Mouse (Mus musculus) inflammation-experienced regulatory T-cells, adult 6 months (primary cell): ENCODE data around the gene Dcaf12. TPM values are rescaled to one million over a fixed set of nuclear protein-coding genes. Genes with fewer than 3 reads are reported as not detected.

ENCODE experiments used
- ATAC-seq: one replicate; pipeline ENCODE4 v1.8.0; 2017
- polyA plus RNA-seq, 3 experiments: library from polyadenylated mRNA; unstranded; fragments of 100-300 nt; shearing (Covaris generic); gene quantifications; one replicate each; pipeline ENCODE4 v1.2.1; 2017

Gene Dcaf12
- 10 to 100 TPM; 21.6 to 32.7 (median 25.1) TPM for polyA plus RNA-seq

DNA sequence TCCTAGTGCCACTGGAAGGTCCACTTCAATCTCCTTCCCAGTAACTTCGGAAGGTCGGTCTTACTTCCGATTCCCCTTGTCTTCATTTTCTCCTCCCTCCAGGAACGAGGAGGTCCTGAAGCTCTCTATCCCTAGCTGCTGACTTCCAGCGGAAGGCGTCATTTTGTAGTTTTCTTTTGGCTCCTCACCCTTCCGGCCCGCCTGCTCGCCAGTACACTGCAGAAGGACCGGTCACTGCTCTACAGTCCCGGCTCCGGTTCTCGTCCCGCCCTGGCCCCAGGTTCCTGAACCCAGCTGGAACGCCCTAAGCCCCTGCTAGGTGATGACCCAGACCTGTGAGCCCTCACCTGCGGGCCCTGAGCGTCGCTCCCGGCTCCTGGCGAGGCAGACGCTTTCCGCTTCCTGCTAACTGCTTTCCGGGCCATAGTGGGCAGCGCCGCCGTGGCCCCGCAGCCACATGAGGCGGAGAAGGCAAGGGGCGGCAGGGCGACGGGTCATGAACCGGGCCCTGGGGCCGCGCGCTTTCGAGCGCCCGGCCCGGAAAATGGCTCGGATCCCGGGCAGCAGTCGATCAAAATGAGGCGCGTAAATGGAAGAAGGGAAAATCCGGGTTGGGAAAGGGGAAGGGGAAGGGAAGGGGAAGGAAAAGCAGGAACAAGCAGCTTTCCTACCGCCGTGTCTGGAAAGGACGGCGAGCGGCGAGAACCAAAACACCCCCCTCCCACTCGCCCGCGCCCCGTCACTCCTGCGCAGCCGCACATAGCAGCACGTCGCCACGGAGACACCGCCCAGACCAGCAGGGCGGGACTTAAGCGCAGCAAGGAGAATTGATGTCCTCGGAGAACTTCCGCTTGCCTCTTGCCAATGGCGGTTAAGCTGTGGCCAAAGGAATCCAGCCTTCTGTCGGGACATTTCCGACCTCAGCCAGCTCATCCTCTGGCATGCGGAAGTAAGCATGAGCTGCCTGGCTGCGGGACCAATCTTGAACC, at the start of gene Dcaf12:
Dcaf12 (minus strand) TSS at position 749 of the 989 bp plus-strand sequence.
- peak; percentile 98 for ATAC-seq

DNA sequence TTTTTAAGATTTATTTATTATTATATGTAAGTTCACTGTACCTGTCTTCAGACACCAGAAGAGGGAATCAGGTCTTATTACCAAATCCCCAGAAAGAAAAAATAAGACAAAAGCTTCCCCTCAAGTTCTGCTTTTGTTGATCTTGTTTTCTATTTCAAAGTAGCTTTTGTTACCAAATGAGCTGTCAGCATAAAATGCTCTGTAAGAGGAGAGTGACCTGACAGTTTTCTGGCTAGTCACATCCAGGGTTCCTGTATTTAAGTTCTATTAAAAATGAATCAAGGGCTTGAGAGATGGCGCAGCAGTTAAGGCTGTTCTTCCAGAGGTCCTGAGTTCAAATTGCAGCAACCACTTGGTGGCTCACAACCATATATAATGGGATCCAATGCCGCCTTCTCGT, 46.4 kb upstream of the Dcaf12 start:
- no peak for ATAC-seq

DNA sequence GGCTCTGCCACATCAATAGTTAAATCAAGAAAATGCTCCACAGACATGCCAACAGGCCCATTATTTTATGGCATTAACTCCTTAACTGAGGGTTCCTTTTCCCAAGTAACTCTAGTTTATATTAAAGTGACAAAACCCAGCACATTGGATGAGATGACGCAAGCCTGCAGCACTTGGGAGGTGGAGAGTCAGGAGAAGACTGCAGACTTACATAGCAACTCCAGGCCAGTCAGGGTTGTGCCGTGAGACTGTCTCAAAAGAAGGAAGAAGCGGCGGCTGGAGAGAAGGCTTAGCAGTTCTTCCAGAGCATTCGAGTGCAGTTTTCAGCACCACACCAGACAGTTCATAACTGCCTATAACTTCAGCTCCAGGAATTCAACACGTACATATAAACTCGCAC, 44.7 kb upstream of the Dcaf12 start:
- no peak for ATAC-seq

DNA sequence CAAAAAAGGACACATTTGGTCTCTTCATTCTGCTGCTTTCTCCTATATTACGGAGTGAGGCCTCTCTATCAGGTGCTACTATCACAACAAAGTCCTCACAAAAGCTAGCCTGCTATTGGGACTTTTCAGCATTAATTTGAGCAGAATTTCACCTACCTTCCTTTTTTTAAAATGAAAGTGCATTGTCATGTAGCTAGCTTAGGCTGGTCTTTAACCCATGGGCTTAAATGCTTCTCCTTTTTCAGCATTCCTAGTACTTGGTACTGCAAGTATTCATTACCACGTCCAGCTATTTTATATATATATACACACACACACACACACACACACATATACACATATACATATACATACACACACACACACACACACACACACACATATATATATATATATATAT, 44.0 kb upstream of the Dcaf12 start:
- ATAC-seq: no peak

DNA sequence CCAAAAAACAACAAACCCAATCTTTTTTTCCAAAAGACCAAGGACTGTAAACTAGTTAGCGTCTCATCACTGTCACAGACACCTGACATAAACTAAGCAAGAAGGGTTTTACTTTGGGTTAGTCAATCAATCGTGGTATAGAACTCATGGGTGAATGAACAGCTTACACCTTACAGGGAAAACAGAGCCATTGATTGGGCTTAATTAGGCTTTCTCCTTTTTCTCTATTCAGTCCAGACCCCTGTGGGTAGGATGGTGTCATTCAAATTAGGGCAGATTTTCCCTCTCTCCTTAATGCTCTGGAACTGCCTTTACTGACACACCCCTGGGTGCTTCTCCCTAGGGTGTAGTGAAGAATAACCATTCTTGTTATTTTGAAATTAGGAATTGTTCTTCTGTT, 42.5 kb upstream of the Dcaf12 start:
- ATAC-seq: no peak

DNA sequence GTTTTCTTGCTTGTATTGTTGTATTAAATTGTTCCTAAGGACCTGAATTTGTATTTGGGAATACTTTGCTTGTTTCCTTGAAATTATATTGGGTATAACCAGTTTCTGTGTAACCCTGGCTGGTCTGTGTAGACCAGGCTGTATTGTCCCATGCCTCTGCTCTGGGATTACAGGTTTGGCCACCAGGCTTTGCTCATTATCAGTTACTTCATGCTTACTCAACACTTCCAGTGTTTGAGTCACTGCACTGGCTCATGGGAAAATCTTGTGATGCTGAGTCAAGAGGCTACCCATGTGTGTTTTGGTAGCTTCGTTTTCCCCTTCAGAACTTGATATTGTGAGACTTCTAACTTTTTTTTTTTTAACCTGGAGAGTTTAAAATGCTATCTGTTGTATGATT, 38.6 kb upstream of the Dcaf12 start:
- ATAC-seq: no peak

DNA sequence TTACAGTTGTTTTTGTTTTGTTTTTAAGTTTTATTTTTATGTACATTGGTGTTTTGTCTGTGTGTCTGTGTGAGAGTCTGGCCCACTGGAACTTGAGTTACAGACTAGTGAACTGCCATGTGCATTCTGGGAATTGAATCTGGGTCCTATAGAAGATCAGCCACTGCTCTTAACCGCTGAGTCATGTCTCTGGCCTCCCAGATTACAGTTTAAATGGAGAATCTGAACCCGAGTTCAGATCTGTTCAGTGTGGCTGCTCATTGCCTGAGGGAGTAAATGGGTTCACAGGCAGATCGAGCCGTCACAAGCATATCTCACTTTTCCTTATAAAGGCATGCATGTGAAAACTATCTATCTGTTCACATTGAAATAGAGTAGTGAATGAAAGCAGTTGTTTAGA, 38.1 kb upstream of the Dcaf12 start:
- no peak for ATAC-seq

DNA sequence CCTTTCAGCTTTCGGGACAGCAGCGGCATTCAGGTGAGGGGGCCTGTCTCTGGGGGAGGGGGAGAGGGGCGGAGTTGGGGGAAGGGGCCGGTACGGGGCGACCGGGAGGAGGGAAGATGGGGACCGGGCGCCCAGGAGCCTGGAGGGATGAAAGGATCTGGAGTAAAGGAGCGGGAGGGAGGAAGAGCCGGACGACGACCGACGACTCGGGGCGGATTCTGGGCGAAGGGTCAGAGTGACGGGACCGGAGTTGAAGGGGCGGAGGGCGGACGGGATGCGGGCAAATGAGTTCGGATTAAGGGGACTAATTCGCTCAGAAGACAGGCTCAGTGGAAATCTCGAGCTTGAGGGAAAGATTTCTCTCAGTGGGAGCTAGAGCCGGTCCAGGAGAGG, 34.5 kb upstream of the Dcaf12 start:
- ATAC-seq: peak; percentile 32

DNA sequence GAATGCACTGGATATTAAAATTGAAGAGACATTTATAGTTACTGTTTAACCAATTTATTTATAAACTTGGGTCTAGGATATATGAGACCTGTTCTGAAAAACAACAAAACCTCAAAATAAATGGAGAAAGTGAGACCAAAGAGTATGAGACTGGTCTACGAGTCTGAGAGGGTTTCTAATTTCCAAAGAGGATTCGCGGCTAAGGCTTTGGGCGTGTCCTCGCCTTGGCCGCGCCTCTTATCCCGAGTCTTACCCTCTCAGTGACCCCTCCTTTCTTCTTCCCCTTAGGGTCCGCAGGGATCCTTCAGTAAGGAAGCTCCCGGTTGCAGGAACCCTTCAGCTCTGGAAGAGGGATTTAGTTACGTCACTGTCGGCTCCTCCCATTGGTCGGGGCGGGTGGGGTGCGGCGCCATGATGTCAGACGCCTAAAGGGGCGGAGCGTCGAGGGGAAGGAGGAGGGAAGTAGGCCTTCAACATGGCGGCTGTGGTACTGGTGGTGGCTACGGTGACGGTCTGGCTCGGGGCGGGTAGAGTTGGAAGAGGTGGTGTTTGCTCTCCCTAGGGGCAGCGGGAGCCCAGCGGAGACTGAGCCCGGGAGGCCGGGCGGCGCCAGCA, 34.0 kb upstream of the Dcaf12 start, which contains the start of gene Ubap1:
Ubap1 (plus strand) TSS at position 413 of the 615 bp plus-strand sequence.
- ATAC-seq: peak; percentile 94

DNA sequence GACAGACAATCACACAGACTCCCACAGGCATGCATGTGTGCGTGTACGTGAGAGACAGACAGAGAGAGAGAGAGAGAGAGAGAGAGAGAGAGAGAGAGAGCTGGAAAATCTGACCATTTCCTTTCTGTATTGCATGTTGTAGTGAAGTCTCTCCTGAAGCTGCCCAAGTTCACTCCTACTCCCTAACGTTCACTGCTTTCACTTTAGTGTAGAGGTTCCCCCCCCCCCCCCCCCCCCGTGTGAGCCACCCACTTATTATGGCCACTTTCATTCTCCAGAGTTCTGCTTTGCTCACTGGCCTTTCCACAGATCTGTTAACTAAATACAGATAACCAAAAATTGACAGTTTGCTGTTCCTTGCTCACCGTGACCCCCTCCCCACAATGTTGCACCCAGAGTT, 33.1 kb upstream of the Dcaf12 start:
- peak; percentile 44 for ATAC-seq

DNA sequence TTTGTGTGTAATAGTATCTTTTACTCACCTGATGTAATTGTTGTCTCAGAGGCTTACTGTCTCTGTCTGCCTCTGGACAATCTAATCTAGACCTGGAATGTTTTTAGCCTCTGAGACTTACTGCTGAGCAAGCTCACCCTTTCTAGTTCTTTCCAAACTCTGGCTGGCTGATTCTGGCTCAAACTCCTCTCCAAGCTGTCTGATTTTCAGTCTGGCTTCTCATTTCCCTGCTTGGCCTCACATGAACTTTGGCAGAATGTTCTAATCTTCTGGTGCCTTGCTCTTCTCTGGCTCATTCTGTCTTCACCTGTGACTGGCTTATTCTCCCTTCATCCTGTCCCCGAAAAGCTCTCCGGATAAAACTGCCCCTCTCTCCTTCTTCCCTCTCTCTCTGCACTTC, 31.3 kb upstream of the Dcaf12 start:
- no peak for ATAC-seq

DNA sequence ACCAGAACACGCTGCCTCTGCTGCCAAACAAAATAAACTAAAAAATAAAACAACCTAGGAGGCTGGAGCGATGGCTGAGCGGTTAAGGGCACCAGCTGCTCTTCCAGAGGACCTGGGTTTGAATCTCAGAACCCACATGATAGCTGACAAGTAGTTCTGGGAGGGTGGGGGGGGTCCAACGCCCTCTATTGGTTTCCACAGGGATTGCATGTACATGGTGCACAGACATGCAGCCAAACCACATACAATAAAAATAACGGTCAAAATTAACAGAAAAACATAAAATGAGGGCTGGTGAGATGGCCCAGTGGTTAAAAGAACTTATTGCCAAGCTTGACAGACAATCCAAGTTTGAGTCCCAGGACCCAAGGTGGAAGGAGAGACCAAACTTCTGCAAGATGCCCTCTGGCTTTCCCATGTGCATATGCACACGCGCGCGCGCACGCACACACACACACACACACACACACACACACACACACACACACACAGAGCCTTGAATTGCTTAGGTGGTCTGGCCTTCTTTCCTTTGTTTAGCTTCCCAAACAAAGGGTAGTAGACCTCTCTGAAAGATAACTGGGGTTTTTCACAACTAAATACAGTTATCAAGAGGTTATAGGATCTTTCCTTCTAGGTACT, 26.3 kb upstream of the Dcaf12 start:
- ATAC-seq: no peak

DNA sequence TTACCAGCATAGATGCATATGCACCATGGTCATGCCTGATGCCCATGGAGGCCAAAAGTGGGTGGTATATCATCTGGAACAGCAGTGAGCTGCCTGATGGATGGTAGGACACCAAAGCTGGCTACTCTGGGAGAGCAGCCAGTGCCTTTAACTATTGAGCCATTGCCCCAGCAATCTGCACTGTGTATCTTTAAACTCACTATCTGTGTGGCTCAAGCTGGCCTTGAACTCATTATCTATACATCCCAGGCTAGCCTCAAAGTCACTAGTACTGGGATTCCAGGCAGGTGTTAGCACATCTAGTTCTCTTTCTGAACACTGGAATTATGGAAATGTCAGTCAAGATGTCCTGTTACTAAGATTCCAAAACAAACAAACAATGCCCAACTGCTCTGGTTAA, 21.9 kb upstream of the Dcaf12 start:
- ATAC-seq: no peak

DNA sequence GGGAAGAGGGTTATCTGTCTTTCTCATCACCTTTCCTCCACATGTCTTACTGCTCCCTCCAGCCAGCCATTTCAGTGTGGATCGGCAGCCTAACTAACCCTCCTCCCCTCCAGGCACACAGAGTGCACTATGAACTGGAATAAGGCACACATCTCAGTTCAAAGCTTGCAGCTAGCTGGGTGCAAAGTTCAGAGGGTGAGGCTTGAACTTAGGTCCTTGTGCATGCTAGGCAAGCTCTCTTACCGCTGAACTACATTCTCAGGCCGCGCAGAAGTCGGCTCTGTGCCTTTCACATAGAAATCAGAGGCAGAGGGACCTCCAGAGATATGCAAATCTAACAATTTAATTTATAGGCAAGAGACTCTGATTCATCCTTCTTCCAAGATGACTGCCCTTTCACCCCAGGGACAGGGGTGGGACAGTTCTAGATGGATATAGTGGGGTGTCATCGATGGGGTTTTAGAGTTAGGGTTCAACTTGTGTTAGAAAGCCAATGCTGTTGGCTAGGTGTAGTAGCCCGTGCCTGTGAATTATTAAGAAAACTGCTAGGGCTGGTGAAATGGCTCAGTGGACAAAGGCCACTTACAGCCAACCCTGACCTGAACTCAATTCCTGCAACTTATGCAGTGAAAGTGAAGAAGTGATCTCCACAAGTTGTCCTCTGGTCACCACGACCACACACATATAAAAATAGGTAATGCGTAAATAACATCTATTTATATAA, 17.2 kb upstream of the Dcaf12 start:
- no peak for ATAC-seq

DNA sequence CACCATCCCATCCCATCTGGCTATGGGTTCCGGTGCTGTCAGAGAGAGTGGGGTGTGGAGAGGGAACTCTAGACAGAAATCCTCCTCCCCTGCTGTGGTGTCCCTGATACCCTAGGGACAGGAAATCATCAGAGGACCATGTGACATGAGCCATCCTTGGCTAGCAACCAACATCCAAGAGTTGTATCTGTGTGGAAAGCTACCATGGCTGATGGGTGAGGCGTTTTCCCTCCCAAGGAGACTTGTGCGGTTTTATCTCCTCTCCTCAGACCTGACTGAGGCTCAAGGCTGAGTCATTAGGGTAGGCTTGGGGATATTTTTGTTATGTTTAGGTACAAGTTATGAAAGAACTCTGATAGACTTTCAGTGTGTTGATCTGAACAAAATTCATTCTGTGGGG, 16.4 kb upstream of the Dcaf12 start:
- no peak for ATAC-seq

DNA sequence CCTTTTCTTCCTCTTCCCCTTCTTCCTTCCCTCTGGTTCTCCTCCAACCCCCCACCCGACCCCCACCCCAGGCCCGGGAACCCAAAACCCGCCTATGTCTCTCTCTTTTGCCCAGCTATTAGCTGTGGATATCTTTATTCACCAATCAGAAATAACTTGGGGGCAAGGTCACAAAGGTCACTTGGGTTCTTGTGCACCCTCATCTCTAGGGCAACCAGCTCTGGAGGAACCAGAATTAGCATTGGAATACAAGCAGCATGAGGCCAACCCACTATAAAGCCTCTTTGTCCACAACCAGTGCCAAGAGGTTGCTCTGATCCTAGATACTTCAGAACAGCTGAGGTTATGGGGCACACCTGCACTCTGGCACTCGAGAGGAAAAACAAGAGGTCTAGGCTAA, 14.8 kb upstream of the Dcaf12 start:
- no peak for ATAC-seq

DNA sequence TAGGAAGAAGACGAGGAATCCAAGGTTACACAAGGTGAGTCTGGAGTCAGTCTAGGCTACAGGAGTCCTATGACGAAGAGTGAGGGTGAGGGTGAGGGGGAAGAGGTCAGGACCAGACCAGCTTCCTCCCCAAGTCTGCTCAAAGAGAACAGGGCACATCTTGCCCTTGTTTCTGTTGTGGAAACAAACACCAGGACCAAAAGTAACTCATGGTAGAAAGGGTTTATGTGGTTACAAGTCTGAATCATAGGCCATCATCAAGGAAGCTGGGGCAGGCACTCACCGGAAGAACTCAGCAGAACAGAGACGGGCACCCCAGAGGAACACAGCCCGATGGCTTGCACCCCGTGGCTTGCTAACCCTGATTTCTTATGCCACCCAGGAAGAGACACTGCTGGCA, 12.2 kb upstream of the Dcaf12 start:
- ATAC-seq: peak; percentile 46

DNA sequence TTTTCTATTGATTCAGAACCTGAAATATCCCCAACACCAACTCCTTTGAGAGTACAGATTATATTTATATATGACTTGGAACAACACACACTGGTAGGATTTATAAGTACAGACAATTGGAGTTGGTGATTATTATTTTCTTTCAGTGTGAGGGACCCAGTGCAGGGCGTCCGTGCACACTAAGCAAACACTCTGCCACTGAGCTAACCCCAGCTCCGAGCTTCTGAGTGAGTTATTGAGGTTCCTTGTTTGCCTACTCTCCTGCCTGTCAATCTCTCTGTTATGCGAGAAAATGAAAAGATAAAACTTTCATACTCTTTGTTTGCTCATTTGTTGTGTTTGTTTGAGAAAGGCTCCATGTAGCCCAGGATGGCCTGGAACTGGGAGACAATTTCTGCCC, 6.3 kb upstream of the Dcaf12 start:
- no peak for ATAC-seq

DNA sequence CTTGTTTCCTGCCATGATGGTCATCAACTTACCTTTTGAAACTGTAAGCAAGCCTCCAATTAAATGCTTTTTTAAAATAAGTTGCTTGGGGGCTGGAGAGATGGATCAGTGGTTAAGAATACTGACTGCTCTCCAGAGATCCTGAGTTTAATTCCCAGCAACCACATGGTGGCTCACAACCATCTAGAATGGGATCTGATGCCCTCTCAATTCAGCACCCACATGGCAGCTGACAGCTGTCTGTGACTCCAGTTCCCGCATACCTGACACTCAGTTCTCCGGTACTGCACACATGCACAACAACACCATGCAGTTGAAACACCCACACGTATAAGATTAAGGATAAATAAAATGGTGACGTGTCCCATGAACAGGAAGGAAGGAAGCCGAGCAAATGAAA, 3.6 kb upstream of the Dcaf12 start:
- no peak for ATAC-seq

DNA sequence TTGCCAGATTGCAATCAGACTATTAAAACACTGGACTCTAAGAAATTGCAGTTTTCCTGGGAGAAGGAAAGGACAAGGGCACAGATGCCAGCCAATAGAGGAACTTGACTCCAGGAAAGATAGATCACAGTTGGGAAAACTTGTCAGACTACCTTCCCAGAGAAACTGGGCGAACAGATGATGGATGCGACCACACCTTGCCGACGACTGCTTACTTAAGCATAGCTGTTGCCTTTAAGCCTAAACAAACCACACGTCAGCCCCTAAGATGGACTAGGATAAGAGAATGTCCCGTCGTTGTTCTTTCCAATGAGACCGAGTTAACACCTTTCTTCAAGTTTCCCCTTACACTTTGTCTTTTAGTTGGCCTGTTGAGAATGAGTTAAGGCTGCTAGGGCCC, 484 bp upstream of the Dcaf12 start:
- no peak for ATAC-seq

DNA sequence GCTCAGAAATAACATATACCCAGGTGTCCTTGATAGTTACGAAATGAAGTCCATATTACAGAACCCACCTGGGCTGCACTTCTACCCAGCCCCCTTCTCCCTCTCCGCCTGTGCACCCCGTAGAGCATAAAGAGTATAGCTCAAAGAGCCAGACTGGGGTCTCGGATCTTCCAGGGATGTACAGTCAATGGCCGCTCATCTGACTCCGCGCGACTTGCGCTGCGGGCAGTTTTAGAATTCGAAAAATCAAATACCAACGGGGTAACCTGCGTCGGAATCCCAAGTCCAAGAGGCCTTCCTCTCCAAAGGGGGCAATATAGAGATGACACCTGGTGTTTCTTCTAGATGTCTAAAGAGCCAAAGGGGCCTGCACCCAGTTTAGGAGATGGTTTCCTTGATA, 967 bp downstream of the Dcaf12 start:
- ATAC-seq: no peak
